Mouse (Mus musculus) kidney, embryonic 16.5 days (tissue): ENCODE measurements around the gene Lbr. TPM values are rescaled to one million over a fixed set of nuclear protein-coding genes. Genes with fewer than 3 reads are reported as not detected.

ENCODE experiments used
- ATAC-seq: fragments of 200-750 bp; cut with Nextera tagmentation; 2 replicates; pipeline ENCODE4 v1.8.0; 2017; ENCODE audit warnings: moderate TSS enrichment; ENCODE audit not compliant: low FRiP score, low TSS enrichment
- H3K27ac ChIP-seq: fragments of 300-500 bp; sonication (generic); 2 replicates; pipeline ENCODE4 v1.5.1; 2014; ENCODE audit warnings: low read length
- H3K27me3 ChIP-seq: fragments of 300-500 bp; sonication (generic); 2 replicates; pipeline ENCODE4 v1.6.1; 2014; ENCODE audit warnings: low read length, control low read depth, mixed read lengths; ENCODE audit not compliant: insufficient read depth
- H3K36me3 ChIP-seq: fragments of 300-500 bp; sonication (generic); 2 replicates; pipeline ENCODE4 v1.6.1; 2014; ENCODE audit warnings: low read length, control low read depth, mixed read lengths; ENCODE audit not compliant: insufficient read depth
- H3K4me1 ChIP-seq: fragments of 300-500 bp; sonication (generic); 2 replicates; pipeline ENCODE4 v1.6.1; 2014; ENCODE audit warnings: low read length, control low read depth, mixed read lengths; ENCODE audit not compliant: insufficient read depth
- H3K4me2 ChIP-seq: fragments of 300-500 bp; sonication (generic); replicated peaks from 2 replicates; pipeline ENCODE4 v1.6.1; 2014; ENCODE audit warnings: low read depth, low read length
- H3K4me3 ChIP-seq: fragments of 300-500 bp; sonication (generic); 2 replicates; pipeline ENCODE4 v1.5.1; 2014; ENCODE audit warnings: mild to moderate bottlenecking, low read length
- H3K9ac ChIP-seq: fragments of 300-500 bp; sonication (generic); replicated peaks from 2 replicates; pipeline ENCODE4 v1.6.1; 2014; ENCODE audit warnings: low read length
- H3K9me3 ChIP-seq: fragments of 300-500 bp; sonication (generic); 2 replicates; pipeline ENCODE4 v1.6.1; 2016; ENCODE audit warnings: low read length, control low read depth
- WGBS: fragments of 180-500 bp; shearing (Covaris S2); extraction: QIAGEN DNeasy Blood & Tissue Kit; methylation state at CpG from one replicate; pipeline ENCODE4 v1.1.7; 2014; 5-methylcytosine and 5-hydroxymethylcytosine counted together
- polyA plus RNA-seq: library from polyadenylated mRNA; unstranded; fragments of >200 nt; fragmentation: Nextera tagmentation; extraction: Ambion mirVana; gene quantifications from 2 replicates; pipeline ENCODE4 v1.2.1, GENCODE M21; 2015

Gene Lbr
- polyA plus RNA-seq, 1 experiment from 2014 or later, result 107 TPM

DNA sequence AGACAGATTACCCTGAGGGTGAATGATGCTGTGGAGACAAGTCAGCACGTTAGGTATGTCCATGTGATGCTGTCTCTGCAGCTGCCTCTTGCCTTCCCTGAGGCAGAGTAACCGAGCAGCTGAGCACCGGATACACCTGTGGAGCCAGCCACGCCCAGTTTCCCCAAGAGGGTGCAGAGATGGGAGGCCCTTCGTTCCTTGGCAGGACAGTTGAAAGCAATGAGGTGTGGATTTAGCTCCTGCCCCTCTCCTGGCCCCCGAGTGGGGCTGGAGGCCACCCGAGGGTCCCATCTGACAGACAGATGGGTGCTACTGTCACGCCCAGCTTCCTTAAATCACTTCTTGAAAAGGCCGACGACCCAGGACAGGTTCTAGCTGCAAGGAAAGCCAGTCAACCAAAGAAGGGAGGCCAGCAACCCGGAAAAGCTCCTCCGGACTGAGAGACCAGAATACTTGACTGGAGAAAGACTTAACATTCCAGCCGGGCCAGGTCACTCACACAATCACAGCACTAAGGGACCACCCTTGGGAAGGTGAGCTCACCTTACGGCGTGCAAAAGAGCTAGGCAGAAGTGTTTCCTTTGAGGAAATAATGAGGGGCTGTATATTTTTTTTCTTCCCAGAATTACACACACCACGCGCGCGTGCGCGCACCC lies 10.4 kb upstream of the Lbr start:
- ATAC-seq, result peak; percentile 84

GRCm38 (mm10) chr1:181852466-181852865 lies 9.6 kb upstream of the Lbr start:
- H3K4me2 ChIP-seq, result peak overlapping the region; percentile 54
- H3K9me3 ChIP-seq, result peaks cover 4% of the 10 kb centered on the region; the same call in 1 of the 2 replicates
- peak overlapping the region; percentile 46; the same call in 1 of the 2 replicates for H3K27ac ChIP-seq
- peaks cover 9% of the 10 kb centered on the region for H3K4me1 ChIP-seq
- WGBS, result 36% methylated on average over 13 of the region's 13 CpGs
- no peaks in the 10 kb centered on the region for H3K36me3 ChIP-seq
- H3K27me3 ChIP-seq, result no peaks in the 10 kb centered on the region
- H3K9ac ChIP-seq, result peak overlapping the region; percentile 26; the same call in 1 of the 2 replicates
- H3K4me3 ChIP-seq, result peak overlapping the region; percentile 24; the same call in 1 of the 2 replicates
- peak; percentile 49; the same call in 1 of the 2 replicates for ATAC-seq

More for the DNA sequence above, 10.4 kb upstream of the Lbr start:
- Histone ChIP-seq H3K4me2 (peak overlapping the region; percentile 54), H3K9me3 (peaks cover 4% of the 10 kb centered on the region; the same call in 1 of the 2 replicates), H3K4me1 (peaks cover 9% of the 10 kb centered on the region), H3K36me3 (no peaks in the 10 kb centered on the region), H3K4me3 (peak overlapping the region; percentile 35), H3K27me3 (no peaks in the 10 kb centered on the region), H3K9ac (peak overlapping the region; percentile 35; the same call in 1 of the 2 replicates), H3K27ac (peak overlapping the region; percentile 46; the same call in 1 of the 2 replicates)
- 10% methylated on average over 21 of the region's 21 CpGs for WGBS

GRCm38 (mm10) chr1:181851521-181852310 lies 8.9 kb upstream of the Lbr start:
- no peak for ATAC-seq
- no peak overlapping the region for H3K4me3 ChIP-seq
- H3K4me2 ChIP-seq, result no peak overlapping the region
- no peaks in the 10 kb centered on the region for H3K9me3 ChIP-seq
- 86% methylated on average over 12 of the region's 12 CpGs for WGBS
- H3K36me3 ChIP-seq, result no peaks in the 10 kb centered on the region
- peaks cover 9% of the 10 kb centered on the region for H3K4me1 ChIP-seq
- H3K27ac ChIP-seq, result no peak overlapping the region
- no peaks in the 10 kb centered on the region for H3K27me3 ChIP-seq
- H3K9ac ChIP-seq, result no peak overlapping the region

DNA sequence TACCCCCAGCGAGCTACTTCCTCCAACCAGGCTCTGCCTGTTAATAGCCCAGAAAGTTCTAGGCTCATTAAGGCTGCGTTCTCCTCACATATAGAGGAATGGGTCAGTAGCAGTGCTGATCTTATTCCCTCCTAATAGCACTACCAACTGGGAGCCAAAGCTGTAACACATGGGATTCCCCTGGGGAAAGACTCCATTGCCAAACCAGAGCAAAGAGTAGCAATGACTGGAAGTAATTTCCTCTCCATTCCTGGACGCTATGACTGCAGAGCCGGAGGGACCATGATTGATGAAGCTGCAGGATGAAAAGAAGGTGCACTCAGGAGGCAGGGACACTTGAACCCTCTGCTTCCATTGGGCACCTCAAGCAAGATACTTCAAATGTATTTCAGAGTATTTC lies 7.6 kb upstream of the Lbr start:
- ATAC-seq, result no peak
- Histone ChIP-seq H3K4me2 (no peak overlapping the region), H3K27ac (no peak overlapping the region), H3K36me3 (no peaks in the 10 kb centered on the region), H3K9me3 (no peaks in the 10 kb centered on the region), H3K27me3 (no peaks in the 10 kb centered on the region), H3K4me3 (no peak overlapping the region), H3K4me1 (peaks cover 9% of the 10 kb centered on the region), H3K9ac (no peak overlapping the region)
- WGBS, result 74% methylated on average over 4 of the region's 4 CpGs

DNA sequence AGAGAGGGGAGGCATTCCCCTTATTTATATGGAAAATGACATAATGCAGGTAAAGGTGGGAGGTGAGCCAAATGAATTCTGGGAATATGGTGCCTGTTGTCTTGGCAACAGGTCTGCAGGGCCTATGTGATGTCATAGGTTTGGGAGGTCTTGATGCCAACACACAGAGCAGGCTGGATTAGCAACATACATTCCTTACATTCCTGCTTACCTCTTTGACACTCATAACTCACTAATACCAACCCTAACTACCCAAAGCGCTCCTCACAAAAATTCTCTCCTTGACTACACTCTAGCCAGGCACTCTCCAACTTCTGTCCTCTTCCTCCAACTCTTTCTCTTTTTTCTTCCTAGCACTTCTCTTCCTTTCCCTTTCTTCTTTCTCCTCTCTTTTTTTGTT lies 5.4 kb upstream of the Lbr start:
- peaks cover 7% of the 10 kb centered on the region for H3K4me1 ChIP-seq
- H3K27ac ChIP-seq, result no peak overlapping the region
- H3K27me3 ChIP-seq, result no peaks in the 10 kb centered on the region
- H3K9ac ChIP-seq, result no peak overlapping the region
- no peak for ATAC-seq
- 86% methylated on average over 1 of the region's 1 CpGs for WGBS
- H3K4me3 ChIP-seq, result no peak overlapping the region
- H3K36me3 ChIP-seq, result no peaks in the 10 kb centered on the region
- no peak overlapping the region for H3K4me2 ChIP-seq
- no peaks in the 10 kb centered on the region for H3K9me3 ChIP-seq

- Histone ChIP-seq H3K4me1 (peaks cover 8% of the 10 kb centered on the region; the same call in 1 of the 2 replicates), H3K9ac (no peak overlapping the region), H3K4me3 (no peak overlapping the region), H3K36me3 (no peaks in the 10 kb centered on the region), H3K9me3 (no peaks in the 10 kb centered on the region), H3K27me3 (no peaks in the 10 kb centered on the region), H3K4me2 (no peak overlapping the region), H3K27ac (no peak overlapping the region)
- WGBS, result 68% methylated on average over 3 of the region's 3 CpGs
- no peak for ATAC-seq
Observed at GRCm38 (mm10) chr1:181847396-181847795, 4.5 kb upstream of the Lbr start.

GRCm38 (mm10) chr1:181845767-181846166 lies 2.9 kb upstream of the Lbr start:
- no peaks in the 10 kb centered on the region for H3K27me3 ChIP-seq
- no peak overlapping the region for H3K4me3 ChIP-seq
- H3K27ac ChIP-seq, result no peak overlapping the region
- no peaks in the 10 kb centered on the region for H3K36me3 ChIP-seq
- H3K9ac ChIP-seq, result no peak overlapping the region
- H3K4me2 ChIP-seq, result no peak overlapping the region
- H3K4me1 ChIP-seq, result peaks cover 10% of the 10 kb centered on the region; the same call in 1 of the 2 replicates
- no peak for ATAC-seq
- 96% methylated on average over 3 of the region's 3 CpGs for WGBS
- H3K9me3 ChIP-seq, result no peaks in the 10 kb centered on the region

- 88% methylated on average over 15 of the region's 15 CpGs for WGBS
- H3K36me3 ChIP-seq, result no peaks in the 10 kb centered on the region
- H3K9ac ChIP-seq, result no peak overlapping the region
- H3K4me1 ChIP-seq, result peaks cover 18% of the 10 kb centered on the region
- H3K4me3 ChIP-seq, result no peak overlapping the region
- ATAC-seq, result no peak
- no peak overlapping the region for H3K27ac ChIP-seq
- H3K27me3 ChIP-seq, result no peaks in the 10 kb centered on the region
- H3K4me2 ChIP-seq, result no peak overlapping the region
- H3K9me3 ChIP-seq, result no peaks in the 10 kb centered on the region
Observed at GRCm38 (mm10) chr1:181844874-181845547, 2.2 kb upstream of the Lbr start.

- H3K9me3 ChIP-seq, result no peaks in the 10 kb centered on the region
- H3K27ac ChIP-seq, result peak overlapping the region; percentile 98
- H3K9ac ChIP-seq, result peak overlapping the region; percentile 95
- ATAC-seq, result peak; percentile 99
- under 1% methylated on average over 99 of the region's 113 CpGs for WGBS
- peaks cover 26% of the 10 kb centered on the region for H3K4me1 ChIP-seq
- H3K4me2 ChIP-seq, result peak overlapping the region; percentile 90
- peak overlapping the region; percentile 64 for H3K4me3 ChIP-seq
- H3K36me3 ChIP-seq, result 0 out of 2 replicates have a peak, but pooled peaks cover 6% of the 10 kb centered on the region
- no peaks in the 10 kb centered on the region for H3K27me3 ChIP-seq
Observed at GRCm38 (mm10) chr1:181841864-181842672, 778 bp downstream of the Lbr start.
